Mouse (Mus musculus): ENCODE measurements around the gene Rad51b. TPM values are rescaled to one million over a fixed set of nuclear protein-coding genes. Genes with fewer than 3 reads are reported as not detected.
"Not testable (repeated sequence)": the region's sequence is repeated elsewhere in the genome, so short reads cannot be mapped to it uniquely, and the experiment has no call there.

The Rad51b gene
- total RNA-seq (2021), result under 1 TPM in 1 of 2 experiments, not detected in 1; 0.17 TPM
- long read RNA-seq, experiment 1, result 0 reads
- long read RNA-seq, experiment 2, result 0 reads

- intact Hi-C loops (cut with DNase I), result no loop called here
- DNase-seq (ENCODE audit: low spot score in 2 of 2), result peak; percentile 76 to 85
These were observed at the start of gene Rad51b for GRCm38 (mm10) chr12:79297121-79297576. TSS of gene Rad51b (plus strand) at chr12:79297282.

GRCm38 (mm10) chr12:79248110-79248509 lies 49.0 kb upstream of the Rad51b start:
- no peak for DNase-seq (ENCODE audit: low spot score in 2 of 2)
- intact Hi-C loops (cut with DNase I), result no loop called here

DNA sequence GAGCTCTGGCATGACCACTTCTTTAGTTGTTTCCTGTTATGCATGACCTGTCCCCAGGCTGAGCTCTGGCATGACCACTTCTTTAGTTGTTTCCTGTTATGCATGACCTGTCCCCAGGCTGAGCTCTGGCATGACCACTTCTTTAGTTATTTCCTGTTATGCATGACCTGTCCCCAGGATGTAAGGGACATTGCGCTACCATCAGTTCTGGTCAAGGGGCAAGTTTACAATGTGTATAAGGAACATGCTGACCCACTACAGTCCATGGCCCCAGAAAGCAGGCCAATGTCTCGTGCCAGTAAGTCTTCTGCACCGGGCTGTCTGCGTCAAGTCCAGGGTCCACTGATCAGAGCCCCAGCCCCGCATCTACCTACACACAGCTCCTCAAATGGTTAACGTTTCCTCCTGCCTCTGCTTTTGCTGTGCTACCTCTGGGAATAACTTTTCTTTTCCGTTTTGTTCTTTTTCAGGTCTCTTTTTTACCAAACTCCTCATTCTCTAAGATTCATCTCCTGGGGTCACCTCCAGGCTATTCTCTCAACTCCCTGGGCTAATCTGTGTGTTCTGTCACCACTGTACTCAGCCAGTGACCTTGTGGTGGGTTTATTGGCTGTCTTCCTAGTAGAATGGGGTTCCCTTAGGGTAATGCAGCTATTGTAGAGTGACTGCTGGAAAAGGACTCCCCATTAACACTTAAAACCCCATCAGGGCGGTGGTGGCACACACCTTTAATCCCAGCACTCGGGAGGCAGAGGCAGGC lies 43.6 kb upstream of the Rad51b start:
- intact Hi-C loops (cut with DNase I), result no loop called here
- DNase-seq (ENCODE audit: low spot score in 2 of 2), result no peak

DNA sequence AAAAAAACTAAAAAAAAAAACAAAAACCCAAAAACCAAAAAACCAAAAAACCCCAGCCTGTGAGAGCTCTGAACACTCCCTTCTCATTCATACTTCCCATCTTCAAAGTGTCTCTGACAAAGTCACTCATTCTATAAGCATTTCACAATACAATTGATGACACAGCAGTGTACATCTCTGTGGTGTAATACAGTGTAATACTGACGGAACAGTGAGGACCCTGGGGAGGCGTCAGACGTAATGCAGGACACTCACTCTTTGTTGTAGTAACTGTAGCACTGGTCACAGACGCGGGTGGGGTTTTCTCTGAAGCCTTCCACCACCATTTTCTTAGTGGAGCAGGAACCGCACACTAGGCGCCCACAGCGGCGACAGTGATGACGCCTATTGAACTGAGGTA lies 42.1 kb upstream of the Rad51b start:
- intact Hi-C loops (cut with DNase I), result loop anchor here (5.0 kb wide), 1 partner anchor 63 kb away; the partner anchor contains the start of gene Rdh11
- DNase-seq (ENCODE audit: low spot score in 2 of 2), result no peak

GRCm38 (mm10) chr12:79260154-79260553 lies 36.9 kb upstream of the Rad51b start:
- DNase-seq (ENCODE audit: low spot score in 2 of 2), result no peak
- intact Hi-C loops (cut with DNase I), result loop anchor here (10.0 kb wide), 1 partner anchor 385 kb away; no protein-coding TSS in a partner anchor

- peak; percentile 26 to 48 for DNase-seq (ENCODE audit: low spot score in 2 of 2)
- intact Hi-C loops (cut with DNase I), result loop anchor here (10.0 kb wide), 1 partner anchor 386 kb away; no protein-coding TSS in a partner anchor
These were observed 36.0 kb upstream of the Rad51b start for GRCm38 (mm10) chr12:79261035-79261434.

GRCm38 (mm10) chr12:79272604-79273003 lies 24.5 kb upstream of the Rad51b start:
- no peak for DNase-seq (ENCODE audit: low spot score in 2 of 2)
- intact Hi-C loops (cut with DNase I), result no loop called here

GRCm38 (mm10) chr12:79279513-79280115 lies 17.5 kb upstream of the Rad51b start:
- no peak for DNase-seq (ENCODE audit: low spot score in 2 of 2)
- intact Hi-C loops (cut with DNase I), result no loop called here

DNA sequence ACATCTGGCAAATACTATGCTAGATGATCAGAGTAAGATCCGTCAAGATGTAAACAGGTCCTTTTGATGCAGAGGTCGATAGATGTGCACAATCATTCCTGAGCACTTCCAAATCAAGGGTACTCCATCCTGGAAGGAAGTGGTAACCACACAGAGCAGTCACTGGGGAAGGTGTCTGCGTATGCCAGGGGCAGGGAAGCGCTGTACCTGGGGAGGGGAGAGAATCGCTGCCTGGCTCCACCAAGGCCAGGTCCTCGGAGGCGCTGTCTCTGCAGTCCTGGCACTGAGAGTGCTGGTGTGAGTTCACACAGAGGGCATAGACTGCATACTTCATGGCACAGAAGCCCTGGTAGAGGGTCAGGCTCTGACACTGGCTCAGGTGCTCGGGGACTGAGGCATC lies 14.5 kb upstream of the Rad51b start:
- intact Hi-C loops (cut with DNase I), result no loop called here
- DNase-seq (ENCODE audit: low spot score in 2 of 2), result no peak

DNA sequence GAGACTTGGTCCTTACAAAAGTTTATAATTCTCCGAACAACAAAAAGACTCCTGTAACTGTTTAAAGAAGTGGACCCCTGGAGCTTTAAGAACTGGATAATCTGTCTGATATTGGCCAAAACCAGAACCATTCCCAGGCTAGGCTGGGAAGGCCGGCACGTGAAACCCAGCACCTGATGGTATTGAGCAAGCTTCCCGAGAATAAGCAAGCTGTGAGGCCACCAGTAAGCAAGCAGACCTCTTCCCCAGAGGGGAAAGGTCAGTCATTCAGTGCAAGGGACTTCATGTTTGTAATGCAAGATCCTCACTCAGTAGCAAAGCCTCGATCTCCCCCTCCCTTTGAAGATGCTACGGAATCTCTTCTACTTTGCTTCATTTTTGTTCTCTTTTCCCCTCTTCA lies 4.2 kb upstream of the Rad51b start:
- no peak for DNase-seq (ENCODE audit: low spot score in 2 of 2)
- intact Hi-C loops (cut with DNase I), result no loop called here

- peak; percentile 96 to 97 for DNase-seq (ENCODE audit: low spot score in 2 of 2)
- intact Hi-C loops (cut with DNase I), result no loop called here
These were observed 811 bp upstream of the Rad51b start, which contains the start of gene Zfyve26 for GRCm38 (mm10) chr12:79296126-79296816. TSS of gene Zfyve26 (minus strand) at chr12:79296304.

- no peak for DNase-seq (ENCODE audit: low spot score in 2 of 2)
- intact Hi-C loops (cut with DNase I), result no loop called here
These were observed 978 bp downstream of the Rad51b start for GRCm38 (mm10) chr12:79297884-79298636.

GRCm38 (mm10) chr12:79301802-79302201 lies 4.7 kb downstream of the Rad51b start:
- intact Hi-C loops (cut with DNase I), result no loop called here
- DNase-seq (ENCODE audit: low spot score in 2 of 2), result peak; percentile 53 to 67

DNA sequence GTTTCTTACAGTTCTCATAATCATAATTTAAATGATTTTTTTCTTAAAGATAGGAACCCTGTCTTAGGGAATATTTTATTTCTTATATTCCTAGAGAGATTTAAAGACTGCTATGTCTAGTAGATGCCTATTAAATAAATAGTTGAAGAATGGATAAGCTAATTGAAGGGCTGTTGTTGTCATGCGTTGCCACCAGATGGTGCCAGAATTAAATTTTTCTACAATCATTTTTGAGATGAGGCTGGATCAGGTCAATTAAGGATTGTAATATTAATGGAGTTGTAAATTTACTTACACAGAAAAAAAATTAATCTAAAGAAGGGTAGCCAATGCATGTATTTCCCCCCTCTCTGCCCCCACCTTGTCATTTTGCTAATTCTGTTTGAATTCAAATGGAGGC lies 8.0 kb downstream of the Rad51b start:
- intact Hi-C loops (cut with DNase I), result no loop called here
- DNase-seq (ENCODE audit: low spot score in 2 of 2), result no peak

- intact Hi-C loops (cut with DNase I), result no loop called here
- DNase-seq (ENCODE audit: low spot score in 2 of 2), result no peak
These were observed 8.9 kb downstream of the Rad51b start for GRCm38 (mm10) chr12:79306013-79306412.

- intact Hi-C loops (cut with DNase I), result no loop called here
These were observed 16.6 kb downstream of the Rad51b start for GRCm38 (mm10) chr12:79313721-79314120.

GRCm38 (mm10) chr12:79317339-79317738 lies 20.3 kb downstream of the Rad51b start:
- intact Hi-C loops (cut with DNase I), result no loop called here
- DNase-seq (ENCODE audit: low spot score in 2 of 2), result no peak

More at GRCm38 (mm10) chr12:79313721-79314120, 16.6 kb downstream of the Rad51b start:
- DNase-seq (ENCODE audit: low spot score in 2 of 2), result no peak

GRCm38 (mm10) chr12:79320895-79321294 lies 23.8 kb downstream of the Rad51b start:
- DNase-seq (ENCODE audit: low spot score in 2 of 2), result peak; percentile 8 to 23
- intact Hi-C loops (cut with DNase I), result no loop called here

GRCm38 (mm10) chr12:79322539-79322938 lies 25.5 kb downstream of the Rad51b start:
- peak in 1 of 2 experiments; percentile 57 for DNase-seq (ENCODE audit: low spot score in 2 of 2)
- intact Hi-C loops (cut with DNase I), result not testable (repeated sequence)
